Mouse (Mus musculus) adrenal gland, adult 8-10 months (tissue): Measurements from ENCODE around the gene Tha1. TPM values are rescaled to one million over a fixed set of nuclear protein-coding genes. Genes with fewer than 3 reads are reported as not detected.

Experiments
- DNase-seq: peaks from one replicate; pipeline ENCODE4 v3.0.0; 2022
- total RNA-seq, 4 experiments: library from RNA; stranded (reverse); gene quantifications; 2 replicates each; pipeline ENCODE4 v1.2.4; 2022

The Tha1 gene
- total RNA-seq, 4 experiments from 2014 or later, result 16.4 to 16.7 (median 16.5) TPM

DNA sequence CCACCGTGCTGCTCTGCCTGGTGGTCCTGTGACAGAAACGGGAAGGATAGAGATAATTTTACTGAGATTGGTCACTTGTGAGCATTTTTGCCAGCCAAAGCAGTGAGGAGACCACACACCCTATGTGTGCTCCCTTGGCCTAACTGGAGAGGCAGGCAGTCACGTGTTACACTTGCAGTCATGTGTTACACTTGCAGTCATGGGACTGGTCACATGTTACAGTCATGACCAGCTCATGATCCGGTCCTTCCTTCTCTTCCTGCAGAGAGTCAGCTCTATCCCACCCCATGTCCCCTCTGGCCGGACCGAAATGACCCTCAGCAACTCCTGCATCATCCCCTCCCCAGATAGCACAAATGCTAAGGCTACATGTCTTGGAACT, 7.7 kb upstream of the Tha1 start:
- DNase-seq, result no peak

DNA sequence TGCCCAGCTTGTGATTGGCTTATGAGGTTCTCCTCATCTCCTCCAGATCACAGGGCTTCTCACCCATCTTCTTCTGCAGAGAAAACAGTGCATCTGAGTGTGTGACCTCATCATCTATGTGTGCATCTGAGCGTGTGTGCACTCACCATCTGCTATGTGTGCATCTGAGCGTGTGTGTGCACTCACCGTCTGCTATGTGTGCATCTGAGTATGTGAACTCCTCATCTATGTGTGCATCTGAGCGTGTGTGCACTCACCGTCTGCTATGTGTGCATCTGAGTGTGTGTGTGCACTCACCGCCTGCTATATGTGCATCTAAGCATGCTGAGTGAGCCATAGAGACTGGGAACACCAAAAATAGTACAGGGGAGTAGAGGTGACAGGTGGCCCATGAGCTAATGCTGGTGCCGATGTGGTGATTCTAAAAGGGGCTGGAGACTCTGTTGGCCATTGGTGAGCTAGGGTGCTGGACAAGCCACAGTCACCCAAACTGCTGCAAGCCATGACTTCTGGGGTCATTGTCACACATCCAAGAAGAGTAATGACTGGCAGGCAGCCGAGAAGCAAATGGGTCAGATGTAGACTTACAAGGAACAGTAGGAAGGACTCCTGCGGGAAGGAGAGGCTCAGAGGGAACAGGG, 7.2 kb upstream of the Tha1 start:
- DNase-seq, result no peak

DNA sequence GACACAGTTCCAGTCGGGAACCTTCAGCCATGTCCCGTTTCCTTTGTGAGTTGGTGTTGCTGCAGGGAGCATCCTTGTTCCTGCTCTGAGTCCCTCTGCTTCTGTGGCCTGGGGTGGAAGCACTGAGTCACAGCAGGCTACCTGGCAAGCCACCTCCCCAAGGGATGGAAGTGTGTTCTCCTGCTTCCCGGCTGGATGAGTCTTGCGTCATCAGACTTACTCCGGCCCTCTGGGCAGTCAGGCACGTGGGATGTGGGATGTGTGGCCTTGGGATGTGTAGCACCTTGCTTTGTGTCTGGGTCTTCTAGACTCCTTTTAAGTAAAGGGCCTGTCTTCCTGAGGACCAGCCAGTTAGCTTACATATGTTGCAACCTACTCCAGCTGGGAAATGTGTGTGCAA, 6.4 kb upstream of the Tha1 start:
- no peak for DNase-seq

DNA sequence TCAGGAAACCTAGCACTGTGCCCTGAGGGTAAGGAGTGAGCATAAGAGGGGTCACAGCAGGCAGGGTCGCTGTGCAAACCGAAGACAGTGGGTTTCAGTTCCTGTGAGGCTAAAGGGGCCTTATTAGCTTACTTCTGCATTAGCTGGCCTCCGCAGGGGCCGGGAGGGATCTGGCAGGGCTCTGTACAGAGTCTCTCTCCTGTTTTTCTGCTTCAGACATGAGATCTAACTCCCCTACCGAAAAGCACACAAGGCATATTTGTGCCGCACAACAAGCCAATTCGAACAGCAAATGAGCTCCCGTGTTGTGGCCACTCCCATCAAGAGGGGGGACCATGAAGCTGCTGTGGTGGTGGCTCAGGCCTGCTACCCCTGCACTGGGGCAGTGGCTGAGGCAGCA, 5.6 kb upstream of the Tha1 start:
- no peak for DNase-seq

DNA sequence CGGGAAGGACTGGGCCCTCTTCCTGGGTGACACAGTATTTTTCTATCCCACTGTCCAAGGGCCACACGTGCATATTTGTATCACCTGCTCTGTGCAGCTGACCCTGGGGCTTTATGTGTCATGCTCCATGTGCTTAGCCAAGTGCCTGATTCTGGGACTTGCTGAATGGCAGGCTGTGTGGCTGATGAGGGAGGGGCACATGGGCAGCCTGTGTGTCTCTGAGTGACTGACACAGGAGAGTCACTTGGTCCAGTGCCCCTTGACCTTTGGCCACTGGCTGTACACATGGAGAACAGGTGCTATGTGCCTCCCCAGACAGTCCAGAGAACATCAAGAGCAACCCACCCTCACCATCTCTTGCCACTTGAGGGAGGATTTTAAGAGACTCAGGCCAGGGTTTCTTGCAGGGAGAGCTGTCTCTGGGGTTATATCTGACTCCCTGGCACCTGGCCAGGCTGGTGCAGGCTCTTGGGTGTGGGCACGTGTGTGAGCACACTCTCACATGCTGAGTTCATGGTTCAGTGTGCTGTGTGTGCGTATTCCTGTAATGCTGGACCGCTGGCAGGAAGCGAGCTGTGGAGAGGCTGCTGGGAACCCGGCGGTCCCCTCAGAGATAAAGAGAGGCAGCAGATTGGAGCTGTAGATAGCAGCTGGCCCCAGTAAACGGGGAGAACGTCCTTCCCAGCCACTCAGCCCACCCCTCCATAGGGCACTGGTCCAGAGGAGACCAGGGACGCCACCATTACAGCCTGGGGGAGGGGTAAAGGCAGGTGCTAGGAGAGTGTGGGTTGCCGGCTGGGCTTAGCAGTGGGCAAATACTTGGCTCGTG, 4.8 kb upstream of the Tha1 start:
- no peak for DNase-seq

DNA sequence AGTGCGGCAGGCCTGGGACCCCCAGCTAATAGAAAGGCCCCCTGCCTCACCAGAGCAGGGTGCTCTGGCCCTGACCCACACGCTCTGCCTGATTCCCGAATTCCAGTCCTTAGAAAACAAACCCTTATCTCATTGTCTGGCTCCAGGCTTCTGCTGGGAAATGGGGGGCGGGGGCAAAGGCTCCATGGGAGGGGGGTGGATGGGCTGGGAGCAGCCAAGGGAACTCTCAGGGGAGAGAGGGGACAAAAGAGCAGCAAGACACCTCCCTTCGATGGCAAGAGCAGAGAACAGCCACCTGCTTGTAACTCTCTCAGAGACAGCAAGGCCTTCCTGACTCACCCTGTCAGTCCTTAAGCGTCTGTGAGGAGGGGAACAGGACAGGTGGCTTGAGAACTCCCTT, 2.4 kb upstream of the Tha1 start:
- DNase-seq, result no peak

DNA sequence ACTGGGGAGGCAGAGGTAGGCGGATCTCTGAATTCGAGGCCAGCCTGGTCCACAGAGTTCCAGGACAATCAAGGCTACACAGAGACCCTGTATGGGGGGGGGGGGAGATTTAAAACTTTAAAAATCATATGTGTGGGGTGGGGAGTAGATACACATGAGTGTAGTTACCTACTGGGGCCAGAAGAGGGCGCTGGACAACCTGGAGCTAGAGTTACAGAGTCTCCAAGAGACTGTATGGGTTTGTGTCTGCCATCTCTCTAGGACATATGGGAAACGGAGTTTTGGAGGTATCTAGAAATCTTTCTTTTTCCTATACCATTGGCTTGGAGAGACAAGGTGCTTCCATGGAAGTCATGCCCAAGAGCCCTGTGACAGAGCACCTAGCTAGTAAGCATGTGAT, 1.1 kb upstream of the Tha1 start:
- no peak for DNase-seq

DNA sequence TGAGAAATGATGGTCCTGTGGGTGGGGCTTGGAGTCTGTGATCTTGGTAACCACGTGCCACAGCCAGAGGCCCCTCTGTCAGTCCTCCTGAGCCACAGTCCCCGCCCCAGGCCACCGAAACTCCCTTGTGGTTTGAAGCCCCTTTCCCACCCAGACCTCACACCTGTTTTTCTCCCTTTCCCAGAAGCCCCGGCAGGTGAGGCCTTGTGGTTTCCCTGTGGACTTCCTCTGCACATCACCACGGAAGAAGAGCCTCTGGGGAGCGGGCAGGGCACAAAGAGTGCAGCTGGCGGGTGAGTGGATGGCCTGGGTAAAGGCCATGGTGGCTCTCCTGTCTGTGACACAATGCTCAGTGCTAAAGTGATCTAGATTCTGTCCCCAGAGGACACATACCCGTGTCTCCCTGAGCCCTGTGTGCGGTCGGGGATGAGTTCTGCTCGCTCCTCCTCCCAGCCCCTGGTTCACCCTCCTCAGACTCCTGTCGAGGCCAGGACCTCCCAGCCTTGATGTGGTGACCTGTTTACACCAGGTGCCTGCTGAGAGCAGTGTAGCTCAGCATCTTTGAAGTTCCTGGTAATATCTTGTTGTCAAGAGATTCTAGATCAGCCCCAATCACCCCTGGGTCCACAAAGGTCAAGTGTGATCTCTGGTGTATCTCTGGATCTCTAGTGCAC, 1.2 kb downstream of the Tha1 start:
- DNase-seq, result no peak

DNA sequence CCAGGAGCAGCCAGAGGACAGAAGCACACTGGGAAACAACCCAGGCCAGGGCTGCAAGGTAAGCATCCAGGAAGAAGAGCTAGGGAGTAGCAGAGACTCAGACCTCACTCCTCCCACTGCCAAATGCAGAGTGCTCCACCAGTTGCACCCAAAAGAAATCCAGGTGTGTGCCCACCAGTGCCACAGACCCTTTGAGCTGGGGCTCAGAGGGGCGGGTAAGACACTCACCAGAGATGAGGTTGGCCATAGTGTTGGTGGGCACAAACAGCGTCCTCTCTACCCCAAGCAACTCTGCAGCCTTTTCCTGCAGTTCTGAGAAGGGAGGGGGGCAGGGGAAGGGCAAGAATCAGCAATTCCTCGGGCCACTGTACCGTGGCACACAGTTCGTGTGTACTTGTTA, 1.9 kb downstream of the Tha1 start:
- no peak for DNase-seq

DNA sequence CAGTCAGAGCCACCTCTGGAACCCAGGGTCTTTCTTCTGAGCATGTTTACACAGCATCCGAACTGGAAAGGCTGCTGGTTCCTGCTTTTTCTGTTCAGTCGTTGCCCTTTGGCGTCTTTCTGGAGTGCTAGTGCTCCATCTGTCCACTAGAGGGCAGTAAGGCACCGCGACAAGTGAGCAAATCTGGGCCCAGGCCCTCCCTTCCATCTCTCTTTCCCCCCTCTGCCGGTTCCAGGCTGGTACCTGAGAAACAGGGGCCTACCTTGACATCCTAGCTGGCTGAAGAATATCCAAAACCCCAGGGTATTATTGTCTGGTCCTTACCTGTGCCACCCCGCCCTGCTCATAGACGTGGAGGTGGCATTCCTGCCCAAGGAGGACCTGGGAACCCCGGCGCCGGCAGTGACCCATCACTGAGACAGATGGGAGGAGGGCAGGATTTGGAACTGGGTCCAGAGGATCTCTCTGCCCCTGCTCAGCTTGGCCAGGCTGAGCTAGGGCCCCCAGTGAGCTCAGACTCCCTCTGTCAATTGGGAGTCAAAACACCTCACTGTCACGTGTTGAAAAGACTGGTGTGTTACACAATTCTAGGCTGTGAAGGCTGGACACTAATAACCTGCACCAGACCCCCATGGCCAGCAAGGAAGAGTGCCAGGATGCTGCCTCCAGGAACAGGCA, 2.5 kb downstream of the Tha1 start:
- peak; percentile 57 for DNase-seq

DNA sequence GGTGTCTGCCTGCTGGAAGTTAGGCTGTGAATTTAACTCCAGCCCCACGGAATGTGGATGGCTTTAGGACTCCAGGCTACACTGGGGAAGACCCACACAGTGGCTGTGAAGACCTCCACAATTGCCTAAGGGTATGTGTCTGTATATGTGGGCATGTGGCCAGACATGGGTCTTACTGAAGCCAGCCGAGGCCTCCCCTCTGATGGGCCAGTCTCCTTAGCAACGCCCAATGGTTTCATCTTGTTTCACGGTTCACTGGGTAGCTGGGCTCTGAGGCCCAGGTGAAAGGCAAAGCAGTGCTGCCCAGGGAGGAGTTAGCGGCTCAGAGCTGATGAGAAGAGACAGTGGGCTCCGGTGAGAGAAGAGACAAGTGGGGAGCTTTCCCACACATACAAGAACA, 7.3 kb downstream of the Tha1 start:
- no peak for DNase-seq

DNA sequence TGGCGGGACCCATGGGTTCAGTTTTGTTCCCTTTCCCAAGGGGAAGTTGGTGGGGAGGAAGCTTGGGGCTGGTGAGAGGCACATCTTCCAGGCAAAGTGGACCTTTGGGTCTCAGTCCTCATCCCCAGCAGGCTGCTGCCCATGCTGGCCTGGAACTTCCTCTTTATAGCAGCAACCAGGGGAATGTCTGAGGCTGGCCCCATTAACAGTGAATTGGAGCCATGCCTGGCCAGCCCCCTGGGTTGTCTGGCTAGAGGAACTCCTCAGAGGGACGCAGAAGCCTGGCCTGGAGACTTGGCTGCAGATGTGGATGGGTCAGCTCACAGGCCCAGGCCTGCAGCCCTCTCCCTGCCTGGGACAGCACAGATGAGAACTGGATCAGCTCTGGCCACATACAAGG, 8.5 kb downstream of the Tha1 start:
- DNase-seq, result no peak

DNA sequence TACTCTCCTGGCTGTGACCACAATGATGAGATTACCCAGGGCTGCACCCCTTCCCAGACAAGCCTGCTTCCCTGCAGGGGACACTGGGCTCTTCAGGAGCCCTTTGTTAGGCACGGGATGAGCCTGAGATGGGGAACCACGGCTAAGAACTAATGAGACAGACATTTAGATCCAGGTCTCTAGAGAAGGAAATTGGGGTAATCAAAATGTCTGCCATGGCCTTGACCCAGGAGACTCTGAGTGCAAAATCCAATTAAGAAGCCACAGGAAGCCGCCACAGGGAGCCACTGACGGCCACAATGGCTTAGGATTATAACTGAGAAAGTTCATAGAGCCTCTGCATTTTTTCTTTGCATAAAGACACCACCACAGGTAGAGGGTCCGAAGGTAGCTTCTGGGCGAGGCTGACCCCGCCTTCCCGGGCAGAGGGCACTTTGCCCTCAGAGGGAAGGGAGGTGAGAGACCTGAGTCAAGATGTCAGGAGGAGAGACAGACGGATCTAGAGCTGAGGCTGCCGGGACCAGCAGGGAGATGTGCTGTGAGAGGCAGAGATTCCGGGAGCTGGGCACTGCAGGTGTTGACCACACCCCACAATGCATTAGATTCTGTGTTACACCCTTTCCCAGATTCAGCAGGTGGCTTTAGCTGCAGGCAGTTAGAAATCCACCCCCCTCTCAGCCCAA, 10.0 kb downstream of the Tha1 start:
- DNase-seq, result no peak

DNA sequence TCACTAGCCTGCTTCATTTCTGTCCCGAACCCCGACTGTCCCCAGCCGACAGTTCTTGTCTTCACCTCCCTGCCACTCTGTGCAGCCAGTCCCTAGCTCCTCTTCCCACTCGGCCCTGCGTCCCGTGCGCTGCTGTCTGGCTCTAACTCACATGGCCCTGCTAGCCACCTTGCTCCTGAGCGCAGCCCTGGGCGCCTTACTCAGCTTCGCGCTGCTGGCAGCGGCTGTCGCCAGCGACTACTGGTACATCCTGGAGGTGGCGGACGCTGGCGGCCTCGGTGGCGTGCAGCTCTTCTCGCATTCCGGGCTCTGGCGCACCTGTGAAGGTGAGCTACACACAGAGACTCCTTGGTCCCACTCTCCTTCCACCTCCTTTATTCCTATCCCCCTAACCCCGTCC, 12.7 kb downstream of the Tha1 start, which contains the start of gene Tmem235:
Gene Tmem235, plus strand, starts transcription at position 152 of the 400 bp plus-strand sequence.
- no peak for DNase-seq

DNA sequence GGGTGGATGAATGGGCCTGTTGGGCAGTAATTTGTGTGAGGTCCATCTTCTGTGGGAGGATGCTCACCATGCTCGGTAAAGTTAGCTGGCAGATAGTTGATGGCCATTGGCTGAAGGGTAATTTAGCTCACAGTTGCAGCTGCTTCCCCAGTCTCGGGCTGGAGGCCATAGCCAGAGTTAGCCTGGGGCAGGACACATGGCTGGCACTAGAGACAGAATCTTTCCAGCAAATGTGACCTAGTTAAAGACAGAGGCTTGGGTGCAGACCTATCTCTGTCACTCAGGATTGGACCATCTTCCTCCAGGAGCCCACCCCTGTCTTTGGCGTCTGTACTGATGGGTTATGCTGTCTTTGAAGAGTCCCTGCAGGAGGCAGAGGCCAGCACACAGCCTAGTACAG, 14.9 kb downstream of the Tha1 start:
- DNase-seq, result no peak

DNA sequence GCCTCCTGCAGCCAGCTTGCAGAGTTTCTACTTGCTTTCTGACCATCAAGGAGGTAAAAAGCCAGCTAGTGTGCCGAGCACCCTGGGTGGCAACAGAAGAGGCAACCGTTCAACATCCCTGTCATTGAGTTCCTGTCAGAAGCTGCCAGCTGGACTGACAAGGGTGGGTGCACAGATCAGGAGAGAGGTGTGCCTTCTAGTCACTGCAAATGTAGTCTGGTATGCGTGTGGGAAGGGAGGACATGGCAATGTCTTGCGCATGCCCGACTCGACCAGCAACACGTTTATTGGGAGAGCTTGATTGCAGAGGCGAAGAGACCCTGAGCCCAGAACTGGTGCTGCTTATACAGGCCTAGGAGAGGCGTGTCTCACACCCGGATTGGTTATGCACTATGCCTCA, 15.8 kb downstream of the Tha1 start:
- no peak for DNase-seq

DNA sequence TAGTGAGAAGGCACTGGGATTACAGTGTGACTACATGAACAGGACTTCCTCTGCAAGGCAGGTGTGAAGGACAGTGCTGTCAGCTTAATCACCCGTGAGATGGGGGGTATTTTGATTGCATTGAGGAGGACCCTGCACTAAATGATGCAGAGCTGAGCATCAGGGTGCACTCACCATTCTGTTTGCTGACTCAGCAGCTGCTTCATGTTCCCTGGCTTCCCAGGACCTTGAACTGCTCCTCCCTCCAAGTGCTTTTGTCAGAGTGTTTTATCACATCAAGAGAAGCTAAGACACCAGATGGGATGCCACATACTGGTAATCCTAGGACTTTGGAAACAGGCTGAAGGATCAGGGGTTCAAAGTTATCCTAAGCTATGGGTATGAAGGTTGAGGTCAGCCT, 17.3 kb downstream of the Tha1 start:
- DNase-seq, result no peak

DNA sequence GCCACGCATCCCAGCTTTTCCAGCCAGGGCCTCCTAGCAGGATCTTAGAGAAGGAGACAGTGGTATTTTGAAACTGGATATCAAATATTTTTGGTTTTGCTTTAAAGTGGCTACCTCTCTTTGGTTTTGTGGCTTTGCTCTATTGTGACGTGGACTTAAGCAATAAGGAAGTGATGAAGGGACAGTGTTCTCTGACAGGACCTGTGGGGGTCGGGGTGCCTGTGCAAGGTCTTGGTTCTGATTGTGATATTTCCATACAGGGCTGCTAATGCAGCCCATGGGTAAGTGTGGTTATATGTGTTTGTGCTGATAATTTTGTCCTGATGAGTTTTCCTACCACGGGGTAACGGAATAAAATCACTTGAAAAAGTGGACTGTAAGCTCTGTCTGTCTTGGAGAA, 17.9 kb downstream of the Tha1 start:
- no peak for DNase-seq

DNA sequence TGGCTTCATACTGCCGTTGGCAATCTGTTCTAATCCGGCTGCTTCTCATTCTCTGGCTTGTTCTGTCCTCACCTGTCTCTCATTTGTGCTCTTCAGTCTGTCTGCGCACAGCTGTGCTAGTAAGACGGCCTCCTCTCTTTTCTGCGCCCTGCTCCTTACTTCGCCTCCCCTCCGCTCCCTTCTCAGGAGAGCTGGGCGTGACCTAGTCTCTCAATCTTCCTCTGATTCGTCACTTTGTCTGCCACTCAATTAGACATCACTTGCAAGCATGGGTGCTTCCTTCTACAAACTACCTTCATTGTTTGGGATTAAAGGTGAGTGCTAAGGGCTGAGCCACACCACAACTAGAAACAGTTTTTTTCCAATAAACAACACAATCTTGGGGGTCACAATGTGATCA, 19.0 kb downstream of the Tha1 start:
- no peak for DNase-seq

DNA sequence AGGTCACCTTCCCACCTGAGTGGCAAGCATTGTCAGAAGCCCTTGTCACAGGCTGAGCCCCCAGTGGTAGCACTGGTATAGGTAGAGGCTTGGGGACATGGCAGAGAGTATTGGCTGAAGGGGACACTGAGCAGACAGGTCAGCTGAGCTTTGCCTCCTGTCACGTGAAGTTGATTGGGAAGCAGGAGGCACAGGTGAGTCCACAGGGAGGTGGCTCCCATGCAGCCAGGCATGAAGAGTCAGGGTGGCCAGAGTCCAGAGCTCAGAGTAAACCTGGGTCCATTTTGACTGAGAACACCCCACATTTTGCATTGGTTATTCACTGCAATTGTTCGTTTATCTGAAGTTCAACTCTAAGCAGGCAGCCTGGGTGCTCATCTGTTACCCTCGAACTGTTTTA, 20.4 kb downstream of the Tha1 start:
- no peak for DNase-seq

DNA sequence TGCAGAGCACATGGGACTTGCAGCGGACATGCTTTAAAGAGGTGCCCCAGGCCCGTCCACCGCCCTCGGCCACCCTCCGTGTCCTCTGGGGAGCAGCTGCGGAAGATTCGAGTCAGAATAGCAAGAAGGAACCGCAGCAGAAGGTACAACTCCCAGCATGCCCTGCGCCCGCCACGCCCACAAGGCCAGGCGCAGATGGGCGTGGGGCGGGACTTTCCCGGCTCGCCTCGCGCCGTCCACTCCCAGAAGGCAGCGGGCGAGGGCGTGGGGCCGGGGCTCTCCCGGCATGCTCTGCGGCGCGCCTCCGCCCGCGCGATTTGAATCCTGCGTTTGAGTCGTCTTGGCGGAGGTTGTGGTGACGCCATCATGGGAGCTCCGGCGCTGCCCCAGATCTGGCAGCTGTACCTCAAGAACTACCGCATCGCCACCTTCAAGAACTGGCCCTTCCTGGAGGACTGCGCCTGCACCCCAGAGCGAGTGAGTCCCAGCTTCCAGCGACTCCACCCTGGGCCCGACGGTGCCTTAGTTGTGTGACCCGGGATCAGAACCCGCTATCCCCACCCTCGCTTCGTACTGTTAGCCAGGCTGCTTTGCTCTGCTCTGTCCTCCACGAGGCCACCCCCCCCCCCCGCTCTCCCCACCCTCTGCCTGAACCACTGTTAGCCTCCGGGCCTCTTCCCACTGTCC, 24.2 kb downstream of the Tha1 start, which contains the start of gene Birc5:
Gene Birc5, plus strand, starts transcription at position 267 of the 687 bp plus-strand sequence.
- DNase-seq, result peak; percentile 92
